Mouse (Mus musculus) midbrain, postnatal 0 days (tissue): ENCODE data around the gene Sap18. TPM values are rescaled to one million over a fixed set of nuclear protein-coding genes. Genes with fewer than 3 reads are reported as not detected.

ENCODE experiments used
- ATAC-seq: fragments of 200-750 bp; cut with Nextera tagmentation; 2 replicates; pipeline ENCODE4 v1.8.0; 2017; ENCODE audit warnings: moderate number of reproducible peaks, mild to moderate bottlenecking, moderate TSS enrichment, moderate library complexity; ENCODE audit not compliant: low FRiP score
- DNase-seq: peaks from one replicate; pipeline ENCODE4 v3.0.0-alpha.2; 2015; ENCODE audit warnings: low spot score
- H3K27ac ChIP-seq: fragments of 300-500 bp; sonication (generic); 2 replicates; pipeline ENCODE4 v1.5.1; 2014; ENCODE audit warnings: low read depth, mild to moderate bottlenecking, low read length, mixed read lengths
- H3K27me3 ChIP-seq: fragments of 300-500 bp; sonication (generic); 2 replicates; pipeline ENCODE4 v1.6.1; 2014; ENCODE audit warnings: low read length, control low read depth, mixed read lengths; ENCODE audit not compliant: insufficient read depth
- H3K36me3 ChIP-seq: fragments of 300-500 bp; sonication (generic); 2 replicates; pipeline ENCODE4 v1.6.1; 2014; ENCODE audit warnings: low read length, control low read depth, mixed read lengths; ENCODE audit not compliant: insufficient read depth
- H3K4me1 ChIP-seq: fragments of 300-500 bp; sonication (generic); 2 replicates; pipeline ENCODE4 v1.6.1; 2014; ENCODE audit warnings: mild to moderate bottlenecking, control low read depth, antibody characterized with exemption, low read length, mixed read lengths; ENCODE audit not compliant: insufficient read depth
- H3K4me2 ChIP-seq: fragments of 300-500 bp; sonication (generic); 2 replicates; pipeline ENCODE4 v1.6.1; 2014; ENCODE audit warnings: low read depth, mild to moderate bottlenecking, low read length, mixed read lengths; ENCODE audit not compliant: poor library complexity, severe bottlenecking
- H3K4me3 ChIP-seq: fragments of 300-500 bp; sonication (generic); 2 replicates; pipeline ENCODE4 v1.5.1; 2014; ENCODE audit warnings: low read depth, mild to moderate bottlenecking, low read length, moderate library complexity
- H3K9ac ChIP-seq: fragments of 300-500 bp; sonication (generic); replicated peaks from 2 replicates; pipeline ENCODE4 v1.6.1; 2014; ENCODE audit warnings: mild to moderate bottlenecking, low read length, moderate library complexity, mixed read lengths; ENCODE audit not compliant: poor library complexity, severe bottlenecking
- H3K9me3 ChIP-seq: fragments of 300-500 bp; sonication (generic); 2 replicates; pipeline ENCODE4 v1.6.1; 2016; ENCODE audit warnings: low read length, control low read depth
- CTCF ChIP-seq: IDR thresholded peaks from 2 replicates; pipeline ENCODE4 v1.5.1; 2016; ENCODE audit warnings: antibody characterized with exemption, mild to moderate bottlenecking
- WGBS: fragments of 180-500 bp; shearing (Covaris S2); extraction: QIAGEN DNeasy Blood & Tissue Kit; methylation state at CpG from one replicate; pipeline ENCODE4 v1.1.7; 2014; 5-methylcytosine and 5-hydroxymethylcytosine counted together
- polyA plus RNA-seq: library from polyadenylated mRNA; unstranded; fragments of >200 nt; fragmentation: Nextera tagmentation; extraction: Ambion mirVana; gene quantifications from 2 replicates; pipeline ENCODE4 v1.2.1, GENCODE M21; 2015
- total RNA-seq: library from RNA; depleted of rRNA; stranded (reverse); fragments of >200 nt; gene quantifications from 2 replicates; pipeline ENCODE4 v1.2.3, GENCODE M21; 2014

The Sap18 gene
- total and polyA plus RNA-seq, 2 experiments from 2014 or later: 26.8 to 36.9 TPM

GRCm38 (mm10) chr14:57758237-57758636 lies 39.7 kb upstream of the Sap18 start, which contains the start of gene Lats2:
Gene Lats2 (minus strand): TSS chr14:57758388.
- WGBS: 86% methylated on average over 4 of the region's 4 CpGs
- H3K27me3 ChIP-seq: no peaks in the 10 kb centered on the region
- DNase-seq (no peak), ATAC-seq (no peak)
- no peak within 1 kb of the TSS for H3K27ac ChIP-seq
- no peaks in the 10 kb centered on the region for H3K4me1 ChIP-seq
- no peaks in the 10 kb centered on the region for H3K36me3 ChIP-seq
- TF ChIP-seq CTCF: no peak
- no peak within 1 kb of the TSS for H3K9ac ChIP-seq
- no peak within 1 kb of the TSS for H3K4me3 ChIP-seq
- no peaks in the 10 kb centered on the region for H3K9me3 ChIP-seq
- no peak within 1 kb of the TSS for H3K4me2 ChIP-seq

GRCm38 (mm10) chr14:57760447-57761412 lies 37.2 kb upstream of the Sap18 start:
- Histone ChIP-seq H3K9ac (no peak overlapping the region), H3K27me3 (no peaks in the 10 kb centered on the region), H3K4me3 (no peak overlapping the region), H3K4me2 (no peak overlapping the region), H3K4me1 (no peaks in the 10 kb centered on the region), H3K9me3 (no peaks in the 10 kb centered on the region), H3K36me3 (no peaks in the 10 kb centered on the region), H3K27ac (no peak overlapping the region)
- ATAC-seq (no peak), DNase-seq (no peak)
- 43% methylated on average over 10 of the region's 10 CpGs for WGBS
- no peak for TF ChIP-seq CTCF

GRCm38 (mm10) chr14:57769102-57769501 lies 28.9 kb upstream of the Sap18 start:
- Histone ChIP-seq H3K4me3 (no peak overlapping the region), H3K9ac (no peak overlapping the region), H3K9me3 (no peaks in the 10 kb centered on the region), H3K27ac (no peak overlapping the region), H3K36me3 (no peaks in the 10 kb centered on the region), H3K27me3 (no peaks in the 10 kb centered on the region), H3K4me1 (no peaks in the 10 kb centered on the region), H3K4me2 (no peak overlapping the region)
- TF ChIP-seq CTCF: no peak
- no peak for ATAC-seq
- no peak for DNase-seq
- 95% methylated on average over 5 of the region's 5 CpGs for WGBS

GRCm38 (mm10) chr14:57772157-57772815 lies 25.7 kb upstream of the Sap18 start:
- H3K4me1 ChIP-seq: no peaks in the 10 kb centered on the region
- H3K9ac ChIP-seq: no peak overlapping the region
- no peak overlapping the region for H3K4me2 ChIP-seq
- no peaks in the 10 kb centered on the region for H3K9me3 ChIP-seq
- H3K36me3 ChIP-seq: no peaks in the 10 kb centered on the region
- no peak for TF ChIP-seq CTCF
- DNase-seq (no peak), ATAC-seq (no peak)
- 82% methylated on average over 6 of the region's 6 CpGs for WGBS
- H3K27me3 ChIP-seq: no peaks in the 10 kb centered on the region
- no peak overlapping the region for H3K27ac ChIP-seq
- H3K4me3 ChIP-seq: no peak overlapping the region

- no peak for TF ChIP-seq CTCF
- Histone ChIP-seq H3K27ac (no peak overlapping the region), H3K4me3 (no peak overlapping the region), H3K4me2 (no peak overlapping the region), H3K9me3 (no peaks in the 10 kb centered on the region), H3K36me3 (no peaks in the 10 kb centered on the region), H3K4me1 (no peaks in the 10 kb centered on the region), H3K27me3 (no peaks in the 10 kb centered on the region), H3K9ac (no peak overlapping the region)
- DNase-seq (no peak), ATAC-seq (no peak)
- 75% methylated on average over 4 of the region's 4 CpGs for WGBS
These were observed 10.6 kb upstream of the Sap18 start for GRCm38 (mm10) chr14:57787406-57787805.

GRCm38 (mm10) chr14:57789311-57789710 lies 8.7 kb upstream of the Sap18 start:
- Histone ChIP-seq H3K27ac (no peak overlapping the region), H3K36me3 (no peaks in the 10 kb centered on the region), H3K4me2 (no peak overlapping the region), H3K4me1 (no peaks in the 10 kb centered on the region), H3K9ac (no peak overlapping the region), H3K4me3 (no peak overlapping the region), H3K9me3 (no peaks in the 10 kb centered on the region), H3K27me3 (no peaks in the 10 kb centered on the region)
- no peak for TF ChIP-seq CTCF
- ATAC-seq (no peak), DNase-seq (no peak)
- 80% methylated on average over 2 of the region's 2 CpGs for WGBS
